Mouse (Mus musculus) spleen, adult 2 months (tissue): Measurements from ENCODE around the gene Zfp473. TPM values are rescaled to one million over a fixed set of nuclear protein-coding genes. Genes with fewer than 3 reads are reported as not detected.

Source experiments
- DNase-seq, 2 experiments: peaks; one replicate each; pipeline versions ENCODE4 v3.0.0 to v3.0.0-alpha.2; 2012 to 2021; ENCODE audit warnings: low spot score in 2 of 2, low read depth in 1 of 2
- H3K27ac ChIP-seq: fragments of 200-500 bp; 2 replicates; pipeline ENCODE4 v1.5.1; 2012; ENCODE audit warnings: low read length, inconsistent platforms; ENCODE audit not compliant: insufficient read depth
- H3K27me3 ChIP-seq: fragments of 200-500 bp; 2 replicates; pipeline ENCODE4 v1.6.1; 2012; ENCODE audit warnings: mild to moderate bottlenecking, moderate library complexity, low read length, inconsistent platforms; ENCODE audit not compliant: control insufficient read depth, insufficient read depth
- H3K36me3 ChIP-seq: fragments of 200-500 bp; 2 replicates; pipeline ENCODE4 v1.6.1; 2012; ENCODE audit warnings: mild to moderate bottlenecking, low read length, inconsistent platforms; ENCODE audit not compliant: control insufficient read depth, insufficient read depth
- H3K4me1 ChIP-seq: fragments of 200-500 bp; 2 replicates; pipeline ENCODE4 v1.6.1; 2011; ENCODE audit warnings: inconsistent platforms; ENCODE audit not compliant: control insufficient read depth, insufficient read depth, insufficient read length
- H3K4me3 ChIP-seq: fragments of 200-500 bp; 2 replicates; pipeline ENCODE4 v1.5.1; 2011; ENCODE audit warnings: mild to moderate bottlenecking, inconsistent platforms; ENCODE audit not compliant: insufficient read depth, insufficient read length; ENCODE audit errors: extremely low read depth
- CTCF ChIP-seq: fragments of 200-500 bp; IDR thresholded peaks from 2 replicates; pipeline ENCODE4 v1.5.1; 2011; ENCODE audit warnings: mild to moderate bottlenecking, inconsistent platforms; ENCODE audit not compliant: insufficient read depth, insufficient read length, insufficient replicate concordance; ENCODE audit errors: extremely low read depth
- POLR2A ChIP-seq: fragments of 200-500 bp; IDR thresholded peaks from 2 replicates; pipeline ENCODE4 v1.6.1; 2011; ENCODE audit warnings: low read depth, low read length, inconsistent platforms
- WGBS: fragments of 180-500 bp; shearing (Covaris S2); methylation state at CpG from one replicate; pipeline ENCODE4 v1.1.7; 2018; 5-methylcytosine and 5-hydroxymethylcytosine counted together
- polyA plus RNA-seq: library from polyadenylated mRNA; depleted of rRNA; stranded (reverse); fragments of >200 nt; gene quantifications from 2 replicates; pipeline ENCODE4 v1.2.3, GENCODE M21; 2012; rRNA removed

The Zfp473 gene
- polyA plus RNA-seq, 1 experiment = 0.25 TPM

DNA sequence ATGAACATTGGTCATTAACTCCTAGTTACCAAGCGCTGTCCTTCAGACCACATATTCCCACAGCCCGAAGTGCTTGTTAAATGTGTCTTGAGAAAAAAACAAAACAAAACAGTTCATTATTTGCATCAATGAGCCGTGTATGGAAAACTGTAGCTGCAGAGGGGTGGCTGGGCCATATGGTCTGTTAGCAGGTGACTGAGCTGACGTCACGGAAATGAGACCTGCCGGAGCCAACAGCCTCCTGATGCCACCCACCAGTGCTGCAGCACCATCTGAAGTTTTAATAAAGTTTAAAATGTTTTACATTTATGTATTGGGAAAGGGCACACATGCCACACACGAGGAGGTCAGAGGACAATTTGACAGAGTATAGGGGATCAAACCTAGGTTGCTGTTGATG lies 61.5 kb downstream of the Zfp473 start:
- DNase-seq = no peak
- Histone ChIP-seq H3K4me1 (no peaks in the 10 kb centered on the region), H3K4me3 (no peak overlapping the region), H3K27me3 (no peaks in the 10 kb centered on the region), H3K36me3 (no peaks in the 10 kb centered on the region), H3K27ac (no peak overlapping the region)
- WGBS = 91% methylated on average over 7 of the region's 7 CpGs
- TF ChIP-seq POLR2A = no peak
- TF ChIP-seq CTCF = no peak

DNA sequence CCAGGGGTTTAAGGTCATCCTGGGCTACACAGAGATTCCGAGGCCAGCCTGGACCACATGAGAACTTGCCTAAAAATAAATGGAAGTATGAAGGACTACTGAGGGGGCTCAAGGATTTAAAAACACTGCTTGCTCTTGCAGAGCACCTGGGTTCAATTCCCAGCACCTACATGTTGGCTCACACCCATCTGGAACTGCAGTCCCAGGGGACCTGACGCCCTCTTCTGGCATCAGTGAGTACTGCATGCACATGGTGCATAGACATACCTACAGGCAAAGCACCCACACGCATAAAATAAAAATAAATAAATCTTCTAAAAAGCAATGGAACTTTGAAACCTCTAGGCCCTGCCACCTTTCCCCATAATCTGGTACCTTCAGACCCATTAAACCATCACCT lies 62.0 kb downstream of the Zfp473 start:
- Histone ChIP-seq H3K27me3 (no peaks in the 10 kb centered on the region), H3K4me1 (no peaks in the 10 kb centered on the region), H3K36me3 (no peaks in the 10 kb centered on the region), H3K4me3 (no peak overlapping the region), H3K27ac (no peak overlapping the region)
- no peak for DNase-seq
- WGBS = 71% methylated on average over 3 of the region's 3 CpGs
- TF ChIP-seq CTCF (no peak), POLR2A (no peak)

DNA sequence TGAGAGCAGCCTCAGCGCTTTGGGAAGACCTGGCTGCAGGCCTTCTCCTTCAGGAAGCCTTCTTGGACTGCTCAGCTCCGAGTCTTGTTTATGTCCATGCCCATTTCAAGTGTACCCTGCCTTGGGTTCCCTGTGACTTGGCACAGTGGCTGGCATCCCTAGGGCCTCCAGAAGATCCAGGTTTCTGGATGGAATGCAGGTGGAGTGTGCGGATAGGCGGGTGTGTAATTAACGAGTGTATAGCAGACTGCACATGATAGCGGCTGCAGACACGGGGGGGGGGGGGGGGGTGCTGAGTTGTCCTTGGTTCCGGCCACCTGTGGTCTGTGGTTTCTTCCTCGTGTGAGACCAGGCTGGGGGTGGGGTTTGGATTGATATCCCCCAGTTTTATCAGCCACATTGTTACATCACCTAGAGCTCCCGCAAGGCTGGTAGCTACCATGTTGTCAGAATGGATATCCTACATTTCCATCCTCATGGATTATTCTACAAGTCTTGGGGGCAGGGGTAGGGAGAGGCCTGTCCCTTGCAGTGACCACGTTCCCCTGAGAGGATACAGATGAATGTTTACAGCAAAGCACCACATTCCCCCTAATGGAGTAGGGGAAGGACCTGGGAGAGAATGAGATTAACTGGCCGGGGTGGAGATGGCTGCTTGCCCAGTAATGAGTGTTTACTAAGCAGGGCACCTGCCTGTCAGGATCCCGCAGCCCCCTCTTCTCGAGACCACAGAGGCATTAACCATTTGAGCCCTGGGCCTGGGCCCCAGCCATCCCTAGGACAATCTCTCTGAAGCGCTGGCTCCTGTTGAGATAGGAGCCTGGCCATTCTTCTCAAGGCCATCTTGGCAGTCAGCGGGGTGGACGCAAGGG lies 65.1 kb downstream of the Zfp473 start:
- TF ChIP-seq CTCF = no peak
- no peak for TF ChIP-seq POLR2A
- no peak overlapping the region for H3K27ac ChIP-seq
- H3K4me3 ChIP-seq = no peak overlapping the region
- H3K4me1 ChIP-seq = no peaks in the 10 kb centered on the region
- no peaks in the 10 kb centered on the region for H3K27me3 ChIP-seq
- DNase-seq = no peak
- no peaks in the 10 kb centered on the region for H3K36me3 ChIP-seq
- 21% methylated on average over 17 of the region's 17 CpGs for WGBS

DNA sequence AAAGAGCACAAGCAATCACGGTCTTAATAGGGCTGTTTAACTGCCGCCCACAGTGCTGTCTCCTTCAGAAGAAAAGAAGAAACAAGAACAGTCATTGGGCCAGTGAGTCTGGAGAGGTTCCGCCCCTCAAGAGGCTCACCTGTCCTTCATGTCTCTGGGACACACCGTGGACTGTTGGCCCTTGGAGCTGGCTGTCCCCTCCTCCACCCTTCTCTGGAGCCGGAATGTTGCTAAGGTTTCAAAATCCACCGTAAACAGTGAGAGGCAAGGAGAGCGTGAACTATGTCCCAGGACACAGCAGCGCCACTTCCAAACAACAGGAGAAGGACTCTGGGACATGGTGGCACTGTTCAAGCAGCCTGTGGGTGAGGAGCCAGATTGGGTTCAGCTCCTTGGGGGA lies 67.2 kb downstream of the Zfp473 start:
- WGBS = 83% methylated on average over 8 of the region's 8 CpGs
- no peak overlapping the region for H3K4me3 ChIP-seq
- TF ChIP-seq CTCF (no peak), POLR2A (no peak)
- no peak for DNase-seq
- H3K4me1 ChIP-seq = no peaks in the 10 kb centered on the region
- no peak overlapping the region for H3K27ac ChIP-seq
- no peaks in the 10 kb centered on the region for H3K27me3 ChIP-seq
- no peaks in the 10 kb centered on the region for H3K36me3 ChIP-seq

Other genes starting within 250 kb of the Zfp473 start
- gene Mybpc2, start 226.4 kb downstream of the Zfp473 start, polyA plus RNA-seq = 1.2 and 1.4 TPM in 2 replicates
- 285 and 365 TPM in 2 replicates for gene Spib, start 219.0 kb downstream of the Zfp473 start, polyA plus RNA-seq
- gene Pold1, start 202.2 kb downstream of the Zfp473 start, polyA plus RNA-seq = 118 and 121 TPM in 2 replicates
- gene Nr1h2, start 197.1 kb downstream of the Zfp473 start, polyA plus RNA-seq = 162 and 211 TPM in 2 replicates
- gene Napsa, start 178.7 kb downstream of the Zfp473 start, polyA plus RNA-seq = 256 and 335 TPM in 2 replicates
- gene Kcnc3, start 160.4 kb downstream of the Zfp473 start, polyA plus RNA-seq = 3.5 and 4.2 TPM in 2 replicates
- gene Myh14, start 80.2 kb downstream of the Zfp473 start, polyA plus RNA-seq = 0.09 and 0.63 TPM in 2 replicates
- gene Izumo2, start 42.3 kb downstream of the Zfp473 start, polyA plus RNA-seq = not detected in 2 replicates
- 46.4 and 52.5 TPM in 2 replicates for gene Vrk3, start 2.6 kb downstream of the Zfp473 start, polyA plus RNA-seq
- gene Nup62, start 65.0 kb upstream of the Zfp473 start, polyA plus RNA-seq = 43.8 and 60.5 TPM in 2 replicates
- 175 and 251 TPM in 2 replicates for gene Il4i1, start 65.3 kb upstream of the Zfp473 start, polyA plus RNA-seq
- 49.6 and 66.2 TPM in 2 replicates for gene Atf5, start 65.6 kb upstream of the Zfp473 start, polyA plus RNA-seq
- 67.8 and 105 TPM in 2 replicates for gene Akt1s1, start 97.9 kb upstream of the Zfp473 start, polyA plus RNA-seq
- 68.4 and 91.7 TPM in 2 replicates for gene Tbc1d17, start 98.0 kb upstream of the Zfp473 start, polyA plus RNA-seq
- gene Pnkp, start 106.1 kb upstream of the Zfp473 start, polyA plus RNA-seq = 67.3 and 84.9 TPM in 2 replicates
- 66.2 and 77.3 TPM in 2 replicates for gene Ptov1, start 118.7 kb upstream of the Zfp473 start, polyA plus RNA-seq
- gene Med25, start 141.7 kb upstream of the Zfp473 start, polyA plus RNA-seq = 113 and 136 TPM in 2 replicates
- gene Fuz, start 145.0 kb upstream of the Zfp473 start, polyA plus RNA-seq = 52.8 and 54.4 TPM in 2 replicates
- 69.9 and 91.7 TPM in 2 replicates for gene Ap2a1, start 178.4 kb upstream of the Zfp473 start, polyA plus RNA-seq
- gene Tsks, start 192.2 kb upstream of the Zfp473 start, polyA plus RNA-seq = not detected in 2 replicates
- gene Cpt1c, start 223.8 kb upstream of the Zfp473 start, polyA plus RNA-seq = 4.8 and 6.1 TPM in 2 replicates
- gene Prmt1, start 235.5 kb upstream of the Zfp473 start, polyA plus RNA-seq = 109 and 112 TPM in 2 replicates
- gene Irf3, start 246.6 kb upstream of the Zfp473 start, polyA plus RNA-seq = 134 and 147 TPM in 2 replicates
- gene Bcl2l12, start 247.7 kb upstream of the Zfp473 start, polyA plus RNA-seq = 33.2 and 38.5 TPM in 2 replicates